Mouse (Mus musculus): ENCODE measurements around the gene Tmem129.

- TF ChIP-seq CTCF (IDR thresholded peaks at IDR 0.05; ENCODE audit: low read depth) (peak; percentile 68), EP300 (IDR thresholded peaks at IDR 0.05; ENCODE audit: low read depth) (no peak)
These were observed 25.9 kb upstream of the Tmem129 start for GRCm38 (mm10) chr5:33683897-33684652.
